ENCODE assay signal across 11 mouse cellular contexts in genomic region chr15:26688472-26689104, GRCm38 (mm10).
"Had no signal": no experiment of that assay in that cellular context is flagged by ENCODE, and none has a peak within 500 bp of the region (broad histone marks: within the 10 kb centered on the region; RNA-seq: fewer than 3 reads in every experiment).

No protein-coding gene starts in this region.

- DNase-seq: kidney, adult 8-10 months; kidney, postnatal 25 days; layer of hippocampus, adult 9-11 months; left cerebral cortex, postnatal 4 days; lung, adult 18-20 months; lung, postnatal 36 days; right cerebral cortex, postnatal 14 days; thymus, postnatal 4 days had no signal

- ATAC-seq: intestine, postnatal 0 days had no signal

- H3K9ac ChIP-seq: limb, embryonic 13.5 days; liver, embryonic 14.5 days had no signal

- H3K4me3 ChIP-seq: limb, embryonic 13.5 days had no signal

- H3K4me2 ChIP-seq: limb, embryonic 13.5 days had no signal

- H3K27ac ChIP-seq: limb, embryonic 13.5 days; liver, embryonic 14.5 days had no signal

- H3K9me3 ChIP-seq: limb, embryonic 13.5 days had no signal

- H3K36me3 ChIP-seq: limb, embryonic 13.5 days had no signal

- H3K27me3 ChIP-seq: limb, embryonic 13.5 days had no signal
